Mouse (Mus musculus) lung, adult 18-20 months (tissue): Measurements from ENCODE around the gene Ppcdc.

Experiments
- DNase-seq, 2 experiments: peaks; one replicate each; pipeline ENCODE4 v3.0.0; 2022; ENCODE audit warnings: mixed read lengths in 2 of 2

Gene Ppcdc

GRCm38 (mm10) chr9:57439522-57440295, at the start of gene Ppcdc:
TSS of gene Ppcdc (minus strand) at chr9:57440124.
- peak; percentile 95 to 97 for DNase-seq

GRCm38 (mm10) chr9:57487807-57488206, 47.9 kb upstream of the Ppcdc start:
- DNase-seq = no peak

GRCm38 (mm10) chr9:57485774-57486173, 45.9 kb upstream of the Ppcdc start:
- DNase-seq = peak; percentile 70 to 74

- no peak for DNase-seq
Measured at GRCm38 (mm10) chr9:57468914-57469313, 29.0 kb upstream of the Ppcdc start.

GRCm38 (mm10) chr9:57467896-57468549, 28.1 kb upstream of the Ppcdc start, which contains the start of gene Scamp5:
TSS of gene Scamp5 (minus strand) at chr9:57468060.
- DNase-seq = peak; percentile 85 to 89

GRCm38 (mm10) chr9:57467271-57467771, 27.4 kb upstream of the Ppcdc start:
- DNase-seq = no peak

- no peak for DNase-seq
Measured at GRCm38 (mm10) chr9:57466101-57466500, 26.2 kb upstream of the Ppcdc start.

- DNase-seq = no peak
Measured at GRCm38 (mm10) chr9:57462866-57463265, 22.9 kb upstream of the Ppcdc start.

GRCm38 (mm10) chr9:57459707-57460106, 19.8 kb upstream of the Ppcdc start:
- DNase-seq = no peak

- DNase-seq = no peak
Measured at GRCm38 (mm10) chr9:57453516-57453915, 13.6 kb upstream of the Ppcdc start.

- no peak for DNase-seq
Measured at GRCm38 (mm10) chr9:57452624-57453462, 12.9 kb upstream of the Ppcdc start.

- DNase-seq = no peak
Measured at GRCm38 (mm10) chr9:57449715-57450114, 9.8 kb upstream of the Ppcdc start.

GRCm38 (mm10) chr9:57440620-57441019, 696 bp upstream of the Ppcdc start:
- DNase-seq = no peak

GRCm38 (mm10) chr9:57439083-57439482, 841 bp downstream of the Ppcdc start:
- no peak for DNase-seq

- DNase-seq = no peak
Measured at GRCm38 (mm10) chr9:57437896-57438614, 1.9 kb downstream of the Ppcdc start.

GRCm38 (mm10) chr9:57436166-57436565, 3.8 kb downstream of the Ppcdc start:
- DNase-seq = no peak

GRCm38 (mm10) chr9:57434405-57435165, 5.3 kb downstream of the Ppcdc start:
- no peak for DNase-seq

GRCm38 (mm10) chr9:57433097-57434032, 6.6 kb downstream of the Ppcdc start:
- peak; percentile 75 to 83 for DNase-seq

- DNase-seq = no peak
Measured at GRCm38 (mm10) chr9:57432480-57432879, 7.4 kb downstream of the Ppcdc start.

GRCm38 (mm10) chr9:57431202-57431601, 8.7 kb downstream of the Ppcdc start:
- peak; percentile 21 to 37 for DNase-seq
